Mouse (Mus musculus) c-Kit-positive CD71-negative TER-119-negative erythroid progenitor cells, embryonic 14.5 days (primary cell): ENCODE results near the gene Snai1.
A peak's percentile ranks its signal among the peaks of the same experiment; 100 is the strongest.

ENCODE experiments used
- DNase-seq: peaks from one replicate; pipeline ENCODE4 v3.0.0-alpha.2; 2013; ENCODE audit warnings: low read depth

The Snai1 gene

GRCm38 (mm10) chr2:167585273-167585672 lies 47.3 kb downstream of the Snai1 start:
- no peak for DNase-seq

GRCm38 (mm10) chr2:167586041-167586440 lies 48.0 kb downstream of the Snai1 start:
- no peak for DNase-seq

- DNase-seq = no peak
These were observed 49.0 kb downstream of the Snai1 start for GRCm38 (mm10) chr2:167586976-167587375.

- peak; percentile 66 for DNase-seq
These were observed 51.0 kb downstream of the Snai1 start for GRCm38 (mm10) chr2:167588774-167589577.
